Mouse (Mus musculus) embryonic facial prominence, embryonic 12.5 days (tissue): ENCODE measurements at regions not wholly inside any gene's neighbourhood (a gene's known extent, or its start where the extent isn't known, plus 50 kb on each side); places are given as distances from the start of the nearest gene placed in this dataset.

Source experiments
- ATAC-seq: fragments of 200-750 bp; cut with Nextera tagmentation; 2 replicates; pipeline ENCODE4 v1.8.0; 2017; ENCODE audit not compliant: insufficient number of reproducible peaks, insufficient read depth, low FRiP score, low TSS enrichment
- H3K27ac ChIP-seq: fragments of 300-500 bp; sonication (generic); 2 replicates; pipeline ENCODE4 v1.5.1; 2016; ENCODE audit warnings: mild to moderate bottlenecking
- H3K27me3 ChIP-seq: fragments of 300-500 bp; sonication (generic); 2 replicates; pipeline ENCODE4 v1.6.1; 2016; ENCODE audit warnings: mild to moderate bottlenecking, moderate library complexity
- H3K36me3 ChIP-seq: fragments of 300-500 bp; sonication (generic); 2 replicates; pipeline ENCODE4 v1.6.1; 2016; ENCODE audit warnings: mild to moderate bottlenecking
- H3K4me1 ChIP-seq: fragments of 300-500 bp; sonication (generic); 2 replicates; pipeline ENCODE4 v1.6.1; 2016
- H3K4me2 ChIP-seq: fragments of 300-500 bp; sonication (generic); replicated peaks from 2 replicates; pipeline ENCODE4 v1.6.1; 2016; ENCODE audit warnings: mild to moderate bottlenecking, moderate library complexity
- H3K4me3 ChIP-seq: fragments of 300-500 bp; sonication (generic); 2 replicates; pipeline ENCODE4 v1.5.1; 2016; ENCODE audit warnings: mild to moderate bottlenecking
- H3K9ac ChIP-seq: fragments of 300-500 bp; sonication (generic); 2 replicates; pipeline ENCODE4 v1.6.1; 2016; ENCODE audit warnings: mild to moderate bottlenecking, moderate library complexity
- H3K9me3 ChIP-seq: fragments of 300-500 bp; sonication (generic); 2 replicates; pipeline ENCODE4 v1.6.1; 2016; ENCODE audit warnings: mild to moderate bottlenecking, moderate library complexity
- WGBS: fragments of 180-500 bp; shearing (Covaris S2); methylation state at CpG from one replicate; pipeline ENCODE4 v1.1.7; 2016; 5-methylcytosine and 5-hydroxymethylcytosine counted together

DNA sequence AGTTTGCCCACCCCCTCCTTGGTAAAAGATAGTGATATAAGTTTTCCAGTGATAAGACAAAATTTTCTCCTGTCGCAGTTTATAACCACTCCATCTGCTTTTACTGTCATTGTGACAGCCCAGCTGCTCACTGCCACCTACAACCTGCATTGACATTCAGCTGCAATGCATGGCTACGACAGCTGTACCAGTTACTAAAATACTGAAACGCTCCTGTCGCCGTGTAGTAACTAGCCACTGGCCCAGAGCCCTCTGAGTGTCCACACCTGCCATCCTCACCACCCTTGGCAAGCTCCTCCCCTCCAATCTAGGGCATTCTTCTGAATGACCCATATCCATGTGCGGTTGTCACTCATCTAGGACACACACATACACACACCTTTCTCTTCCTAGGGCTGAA is 286.2 kb downstream of the Bcor start:
- H3K4me3 ChIP-seq = no peak overlapping the region

DNA sequence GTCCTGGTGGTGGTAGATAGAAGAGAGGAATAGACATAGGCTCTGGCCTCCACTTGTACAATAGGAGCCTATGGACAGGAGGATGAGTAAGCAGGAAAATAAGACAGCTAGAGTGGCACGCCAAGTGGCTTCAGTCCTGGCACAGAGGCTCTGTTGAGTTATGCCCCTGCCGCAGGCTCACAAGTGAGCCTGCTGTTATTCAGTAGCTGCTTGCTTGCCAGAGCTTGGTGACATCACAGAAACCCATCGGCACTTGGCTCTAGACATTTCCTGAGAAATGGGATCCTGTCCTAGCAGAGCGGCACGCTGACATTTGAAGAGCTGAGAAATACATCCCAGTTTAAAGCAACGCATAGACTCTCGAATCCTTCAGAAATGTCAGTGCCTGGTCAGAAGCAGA is 283.5 kb downstream of the Bcor start:
- H3K4me3 ChIP-seq = no peak overlapping the region
- H3K4me1 ChIP-seq = no peaks in the 10 kb centered on the region
- no peak overlapping the region for H3K9ac ChIP-seq
- no peaks in the 10 kb centered on the region for H3K9me3 ChIP-seq
- peaks cover 15% of the 10 kb centered on the region; the same call in 1 of the 2 replicates for H3K27me3 ChIP-seq
- no peak overlapping the region for H3K4me2 ChIP-seq
- no peaks in the 10 kb centered on the region for H3K36me3 ChIP-seq
- no peak overlapping the region for H3K27ac ChIP-seq
- WGBS = 90% methylated on average over 7 of the region's 7 CpGs
- ATAC-seq = no peak

More for the DNA sequence above, 286.2 kb downstream of the Bcor start:
- Histone ChIP-seq H3K9ac (no peak overlapping the region), H3K4me2 (no peak overlapping the region), H3K36me3 (no peaks in the 10 kb centered on the region), H3K27ac (no peak overlapping the region), H3K9me3 (no peaks in the 10 kb centered on the region), H3K27me3 (peaks cover 15% of the 10 kb centered on the region; the same call in 1 of the 2 replicates), H3K4me1 (no peaks in the 10 kb centered on the region)
- 80% methylated on average over 6 of the region's 6 CpGs for WGBS
- no peak for ATAC-seq

DNA sequence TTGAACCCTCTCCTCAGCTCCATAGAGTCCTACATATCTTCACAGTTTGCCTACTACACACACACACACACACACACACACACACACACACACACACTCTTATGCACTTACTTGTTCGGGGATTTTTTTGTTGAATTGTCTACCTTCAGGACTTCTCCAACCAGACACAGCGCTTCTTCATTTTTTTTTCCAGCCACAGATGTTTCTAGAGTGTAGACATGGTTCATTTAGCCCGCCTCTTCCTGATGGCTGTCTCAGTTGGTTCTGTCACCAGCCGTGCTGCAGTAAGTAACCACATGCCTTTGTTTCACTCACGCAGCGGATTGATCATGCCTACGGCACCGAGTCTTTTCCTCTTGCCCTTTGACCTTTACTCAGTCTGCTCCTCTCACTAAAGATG is 282.1 kb downstream of the Bcor start:
- Histone ChIP-seq H3K4me1 (no peaks in the 10 kb centered on the region), H3K4me2 (no peak overlapping the region), H3K9ac (no peak overlapping the region), H3K27ac (no peak overlapping the region), H3K36me3 (no peaks in the 10 kb centered on the region), H3K27me3 (peaks cover 15% of the 10 kb centered on the region), H3K9me3 (no peaks in the 10 kb centered on the region), H3K4me3 (no peak overlapping the region)
- WGBS = 50% methylated on average over 8 of the region's 8 CpGs
- no peak for ATAC-seq

GRCm38 (mm10) chrX:11880972-11881371 is 279.2 kb downstream of the Bcor start:
- Histone ChIP-seq H3K36me3 (no peaks in the 10 kb centered on the region), H3K9me3 (no peaks in the 10 kb centered on the region), H3K4me3 (no peak overlapping the region), H3K4me1 (no peaks in the 10 kb centered on the region), H3K27me3 (peaks cover 15% of the 10 kb centered on the region; the same call in 1 of the 2 replicates), H3K9ac (no peak overlapping the region), H3K27ac (no peak overlapping the region), H3K4me2 (no peak overlapping the region)
- 86% methylated on average over 1 of the region's 1 CpGs for WGBS
- ATAC-seq = no peak

- H3K4me3 ChIP-seq = no peak overlapping the region
Measured at GRCm38 (mm10) chrX:11883738-11884716, 276.1 kb downstream of the Bcor start.

GRCm38 (mm10) chrX:11892396-11892795 is 267.8 kb downstream of the Bcor start:
- WGBS = 77% methylated on average over 5 of the region's 5 CpGs
- H3K4me2 ChIP-seq = no peak overlapping the region
- no peaks in the 10 kb centered on the region for H3K9me3 ChIP-seq
- no peak overlapping the region for H3K9ac ChIP-seq
- peaks cover under 1% of the 10 kb centered on the region; the same call in 1 of the 2 replicates for H3K27me3 ChIP-seq
- H3K4me3 ChIP-seq = no peak overlapping the region
- no peaks in the 10 kb centered on the region for H3K36me3 ChIP-seq
- no peak overlapping the region for H3K27ac ChIP-seq
- H3K4me1 ChIP-seq = peaks cover 14% of the 10 kb centered on the region; the same call in 1 of the 2 replicates
- no peak for ATAC-seq

More at GRCm38 (mm10) chrX:11883738-11884716, 276.1 kb downstream of the Bcor start:
- Histone ChIP-seq H3K36me3 (no peaks in the 10 kb centered on the region), H3K27ac (no peak overlapping the region), H3K9ac (no peak overlapping the region), H3K4me1 (no peaks in the 10 kb centered on the region), H3K4me2 (no peak overlapping the region), H3K9me3 (no peaks in the 10 kb centered on the region), H3K27me3 (peaks cover 8% of the 10 kb centered on the region; the same call in 1 of the 2 replicates)
- 61% methylated on average over 10 of the region's 10 CpGs for WGBS
- ATAC-seq = no peak

- Histone ChIP-seq H3K36me3 (no peaks in the 10 kb centered on the region), H3K27me3 (peaks cover 3% of the 10 kb centered on the region; the same call in 1 of the 2 replicates), H3K9ac (no peak overlapping the region), H3K4me3 (no peak overlapping the region), H3K27ac (no peak overlapping the region), H3K4me2 (no peak overlapping the region), H3K4me1 (peaks cover 14% of the 10 kb centered on the region; the same call in 1 of the 2 replicates), H3K9me3 (no peaks in the 10 kb centered on the region)
- ATAC-seq = no peak
- WGBS = 53% methylated on average over 9 of the region's 10 CpGs
Measured at GRCm38 (mm10) chrX:11893606-11894279, 266.4 kb downstream of the Bcor start.

DNA sequence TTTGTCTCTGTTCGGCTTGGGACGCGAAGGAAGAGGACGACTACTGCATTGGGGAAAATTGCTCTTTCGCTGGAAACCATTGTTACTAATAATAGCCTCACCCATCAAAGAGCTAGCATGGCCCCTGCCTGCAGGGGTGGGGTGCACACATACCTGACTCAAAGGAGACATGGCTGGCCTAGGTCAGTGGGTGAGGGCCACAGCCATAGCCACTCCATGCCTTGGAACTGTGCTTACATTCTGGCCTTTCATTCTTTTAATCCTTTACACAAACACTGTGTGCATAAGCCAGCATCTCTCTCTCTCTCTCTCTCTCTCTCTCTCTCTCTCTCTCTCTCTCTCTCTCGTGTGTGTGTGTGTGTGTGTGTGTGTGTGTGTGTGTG is 265.9 kb downstream of the Bcor start:
- H3K9ac ChIP-seq = no peak overlapping the region
- H3K27me3 ChIP-seq = peaks cover 3% of the 10 kb centered on the region; the same call in 1 of the 2 replicates
- no peaks in the 10 kb centered on the region for H3K36me3 ChIP-seq
- no peak overlapping the region for H3K4me2 ChIP-seq
- peaks cover 14% of the 10 kb centered on the region; the same call in 1 of the 2 replicates for H3K4me1 ChIP-seq
- H3K4me3 ChIP-seq = no peak overlapping the region
- no peak overlapping the region for H3K27ac ChIP-seq
- 60% methylated on average over 5 of the region's 6 CpGs for WGBS
- no peak for ATAC-seq
- H3K9me3 ChIP-seq = no peaks in the 10 kb centered on the region

GRCm38 (mm10) chrX:11895396-11895795 is 264.8 kb downstream of the Bcor start:
- ATAC-seq = no peak
- Histone ChIP-seq H3K4me3 (no peak overlapping the region), H3K27ac (no peak overlapping the region), H3K4me1 (peaks cover 14% of the 10 kb centered on the region; the same call in 1 of the 2 replicates), H3K9me3 (no peaks in the 10 kb centered on the region), H3K27me3 (peaks cover 3% of the 10 kb centered on the region; the same call in 1 of the 2 replicates), H3K9ac (no peak overlapping the region), H3K4me2 (no peak overlapping the region), H3K36me3 (no peaks in the 10 kb centered on the region)
- 33% methylated on average over 5 of the region's 5 CpGs for WGBS

DNA sequence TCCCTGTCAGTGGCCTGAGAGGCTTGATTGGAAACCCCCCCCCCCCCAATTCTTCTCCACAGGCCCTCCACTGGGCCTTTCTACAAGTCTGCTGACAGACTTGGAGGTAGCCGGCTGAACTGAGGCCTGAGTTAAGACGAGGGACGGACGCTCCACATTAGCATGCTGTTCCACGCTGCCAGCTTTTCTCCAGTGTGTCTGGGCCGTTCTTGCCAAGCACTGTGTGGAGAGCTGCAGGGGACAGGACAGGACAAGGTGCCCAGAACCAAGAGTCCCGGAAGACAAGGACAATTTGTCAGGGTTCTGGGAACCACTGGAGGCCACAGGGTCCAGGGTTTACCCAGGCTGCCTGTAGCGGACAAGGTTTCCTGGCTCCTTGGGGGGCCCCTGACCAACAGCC is 261.9 kb downstream of the Bcor start:
- Histone ChIP-seq H3K27ac (no peak overlapping the region), H3K9ac (no peak overlapping the region), H3K4me2 (no peak overlapping the region), H3K36me3 (no peaks in the 10 kb centered on the region), H3K4me1 (peaks cover 14% of the 10 kb centered on the region; the same call in 1 of the 2 replicates), H3K9me3 (no peaks in the 10 kb centered on the region), H3K27me3 (peaks cover 3% of the 10 kb centered on the region; the same call in 1 of the 2 replicates), H3K4me3 (no peak overlapping the region)
- no peak for ATAC-seq
- 79% methylated on average over 8 of the region's 8 CpGs for WGBS

- ATAC-seq = no peak
- 86% methylated on average over 6 of the region's 6 CpGs for WGBS
- Histone ChIP-seq H3K9ac (no peak overlapping the region), H3K36me3 (no peaks in the 10 kb centered on the region), H3K27ac (no peak overlapping the region), H3K9me3 (no peaks in the 10 kb centered on the region), H3K4me1 (peaks cover 7% of the 10 kb centered on the region; the same call in 1 of the 2 replicates), H3K27me3 (peaks cover 3% of the 10 kb centered on the region; the same call in 1 of the 2 replicates), H3K4me3 (no peak overlapping the region), H3K4me2 (no peak overlapping the region)
Measured at GRCm38 (mm10) chrX:11899051-11899450, 261.1 kb downstream of the Bcor start.
